Mouse (Mus musculus) gastrocnemius, postnatal 4 days (tissue): ENCODE data around the gene Sestd1. TPM values are rescaled to one million over a fixed set of nuclear protein-coding genes. Genes with fewer than 3 reads are reported as not detected.

ENCODE experiments used
- DNase-seq, 2 experiments: peaks; one replicate each; pipeline ENCODE4 v3.0.0; 2021 to 2022; ENCODE audit warnings: low spot score in 2 of 2, mixed read lengths in 2 of 2
- total RNA-seq, 2 experiments: library from RNA; stranded (reverse); gene quantifications; 2 replicates each; pipeline ENCODE4 v1.2.3; 2021

Gene Sestd1
- total RNA-seq, 2 experiments from 2014 or later = 25.3 to 30.0 TPM

DNA sequence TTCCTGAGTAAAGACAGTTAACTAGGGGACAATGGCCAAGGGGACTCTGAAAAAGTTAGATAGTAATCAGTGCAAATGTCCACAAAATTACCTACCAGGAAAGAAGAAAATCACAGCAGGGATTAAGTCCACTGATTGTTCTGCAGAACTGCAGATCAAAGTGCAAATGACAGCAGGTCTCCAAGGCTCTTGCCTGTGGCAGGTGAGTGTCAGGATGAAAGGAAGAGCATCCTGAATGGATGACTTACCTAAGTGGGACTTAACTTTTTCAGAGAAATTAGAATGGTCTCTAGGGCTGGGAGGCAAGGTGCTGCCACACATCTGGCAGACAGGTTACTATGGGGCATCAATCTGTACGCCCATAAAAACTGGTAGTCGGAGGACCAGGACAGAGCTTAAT lies 47.8 kb downstream of the Sestd1 start:
- DNase-seq = no peak

- DNase-seq = no peak
These were observed 59.4 kb downstream of the Sestd1 start for GRCm38 (mm10) chr2:77220960-77221359.

DNA sequence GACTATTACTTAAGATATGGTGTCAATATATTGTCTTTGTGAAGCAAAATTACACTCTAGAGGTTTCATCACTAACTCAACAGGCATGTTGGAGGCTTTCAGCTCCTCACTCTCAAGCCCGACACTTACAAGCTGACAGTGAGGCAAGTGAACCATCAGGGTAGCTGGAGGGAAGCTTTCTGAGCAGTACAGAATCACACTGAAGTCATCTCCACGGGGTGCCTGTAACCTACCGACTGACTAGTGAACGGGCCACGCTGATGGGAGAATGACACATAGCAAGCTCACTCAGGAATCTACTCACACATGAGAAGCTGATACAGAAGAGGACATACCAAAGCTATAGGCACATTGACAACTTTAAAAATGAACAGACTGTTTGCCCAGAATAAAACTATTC lies 67.5 kb downstream of the Sestd1 start:
- DNase-seq = no peak

DNA sequence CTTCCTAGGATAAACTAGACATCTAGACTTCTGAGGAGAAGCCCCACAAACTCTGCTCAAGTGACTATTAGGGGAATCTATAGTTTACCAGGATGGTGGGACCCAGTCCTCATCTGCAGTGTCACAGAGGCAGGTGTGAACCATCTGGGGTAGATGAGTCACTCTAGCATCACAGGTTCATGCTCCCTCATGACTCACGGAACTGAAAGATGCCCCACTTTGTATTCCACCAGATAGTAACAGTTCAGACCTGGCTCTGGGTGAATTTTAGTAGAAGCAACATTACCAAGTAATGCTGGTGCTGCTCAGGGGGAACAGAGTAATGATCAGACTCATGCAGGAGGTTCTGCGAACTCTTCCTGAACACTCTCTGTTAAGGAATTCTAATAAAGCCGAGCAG lies 73.4 kb downstream of the Sestd1 start:
- no peak for DNase-seq

DNA sequence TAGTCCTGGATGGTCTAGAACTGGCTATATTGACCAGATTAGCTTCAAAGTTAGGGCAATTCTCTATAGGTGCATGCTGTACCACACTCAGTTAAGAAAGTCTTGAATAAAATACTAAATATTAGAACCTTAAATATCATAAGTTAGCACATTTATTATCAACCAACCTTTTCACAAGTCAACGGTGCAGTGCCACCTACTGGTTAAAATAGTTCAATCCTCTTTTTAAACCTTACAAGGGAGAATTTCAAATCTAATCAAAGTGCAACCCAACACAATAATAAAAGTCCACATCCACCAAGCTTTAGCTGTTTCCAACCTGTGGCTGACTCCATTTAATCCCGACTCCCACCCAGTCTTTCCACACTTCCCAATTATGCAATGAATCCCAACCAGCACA lies 76.5 kb downstream of the Sestd1 start:
- no peak for DNase-seq

GRCm38 (mm10) chr2:77201900-77202299 lies 78.5 kb downstream of the Sestd1 start:
- no peak for DNase-seq

GRCm38 (mm10) chr2:77200958-77201614 lies 79.3 kb downstream of the Sestd1 start:
- no peak for DNase-seq

DNA sequence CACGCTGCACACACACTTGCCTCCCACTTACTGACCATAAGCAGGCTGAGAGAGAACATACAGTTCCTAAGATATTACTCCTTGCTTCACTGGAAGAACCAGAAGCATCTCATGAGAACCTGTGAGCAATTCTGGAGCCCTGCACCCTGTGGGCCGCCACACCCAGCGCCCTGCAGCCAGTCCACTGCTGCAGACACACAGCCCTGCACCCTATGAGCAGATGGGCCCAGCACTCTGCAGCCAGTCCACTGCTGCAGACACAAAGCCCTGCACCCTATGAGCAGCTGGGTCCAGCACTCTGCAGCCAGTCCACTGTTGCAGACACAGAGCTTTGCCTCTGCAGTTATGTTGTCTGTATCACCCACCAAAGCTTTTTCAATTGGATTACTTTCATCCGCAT lies 80.0 kb downstream of the Sestd1 start:
- no peak for DNase-seq

DNA sequence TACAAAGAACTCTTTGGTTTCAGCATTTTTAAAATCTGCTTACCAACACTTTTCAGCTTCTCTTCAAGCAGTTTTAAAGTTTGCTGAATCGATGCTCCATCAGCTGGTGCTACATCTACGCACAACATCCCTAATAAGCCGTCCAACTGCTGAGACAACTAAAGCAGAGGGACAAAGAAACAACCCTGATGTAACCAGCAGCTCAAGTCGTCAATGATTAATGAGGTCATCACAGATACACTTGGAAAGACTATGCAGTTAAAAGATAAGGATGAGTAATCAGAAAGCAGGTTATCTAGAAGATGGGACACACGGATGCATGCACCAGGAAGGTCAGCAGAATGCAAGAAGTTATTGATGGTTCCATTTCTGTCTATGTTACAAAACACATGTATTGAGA lies 82.1 kb downstream of the Sestd1 start:
- no peak for DNase-seq

- no peak for DNase-seq
These were observed 83.6 kb downstream of the Sestd1 start for GRCm38 (mm10) chr2:77196819-77197218.

DNA sequence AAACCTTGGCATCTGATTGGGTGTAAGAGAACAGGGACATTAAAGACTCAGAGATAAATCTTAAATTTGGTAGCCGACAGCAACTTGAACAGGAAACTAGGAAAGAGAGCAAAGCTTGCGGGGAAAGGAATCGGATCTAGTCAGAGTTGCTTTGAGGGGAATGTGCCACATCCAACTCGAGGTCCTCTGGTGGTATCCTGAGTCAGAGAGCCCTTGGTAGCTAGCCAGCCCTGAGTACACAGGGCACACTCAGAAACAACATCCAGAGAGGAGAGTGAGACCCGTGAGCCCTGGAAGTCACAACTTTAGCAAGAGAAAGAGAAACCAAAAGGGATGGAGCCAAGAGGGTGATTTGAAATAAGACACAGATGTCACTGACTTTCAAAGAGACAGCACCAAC lies 85.3 kb downstream of the Sestd1 start:
- no peak for DNase-seq

- DNase-seq = no peak
These were observed 88.6 kb downstream of the Sestd1 start for GRCm38 (mm10) chr2:77191811-77192210.

GRCm38 (mm10) chr2:77190891-77191290 lies 89.5 kb downstream of the Sestd1 start:
- DNase-seq = no peak

GRCm38 (mm10) chr2:77190301-77190700 lies 90.1 kb downstream of the Sestd1 start:
- DNase-seq = no peak

DNA sequence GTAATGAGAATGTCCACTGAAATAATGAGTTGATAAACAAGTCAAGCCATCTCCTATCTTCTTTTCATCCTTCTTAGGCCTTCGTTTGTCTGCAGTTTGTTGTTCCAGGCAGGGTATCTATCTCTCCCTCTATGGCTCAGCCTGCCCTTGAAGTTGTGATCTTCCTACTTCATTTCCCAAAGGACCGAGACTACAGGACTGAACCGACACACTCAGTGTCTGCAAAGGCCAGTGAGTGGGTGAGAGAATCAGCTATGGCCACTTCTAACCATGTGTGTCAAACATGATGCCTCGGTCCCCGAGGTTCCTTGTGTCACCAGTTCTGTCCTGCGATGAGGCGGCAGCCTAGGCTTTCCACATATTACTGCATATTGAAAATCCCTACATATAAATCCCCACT lies 90.7 kb downstream of the Sestd1 start:
- no peak for DNase-seq

GRCm38 (mm10) chr2:77187501-77187900 lies 92.9 kb downstream of the Sestd1 start:
- DNase-seq = no peak

DNA sequence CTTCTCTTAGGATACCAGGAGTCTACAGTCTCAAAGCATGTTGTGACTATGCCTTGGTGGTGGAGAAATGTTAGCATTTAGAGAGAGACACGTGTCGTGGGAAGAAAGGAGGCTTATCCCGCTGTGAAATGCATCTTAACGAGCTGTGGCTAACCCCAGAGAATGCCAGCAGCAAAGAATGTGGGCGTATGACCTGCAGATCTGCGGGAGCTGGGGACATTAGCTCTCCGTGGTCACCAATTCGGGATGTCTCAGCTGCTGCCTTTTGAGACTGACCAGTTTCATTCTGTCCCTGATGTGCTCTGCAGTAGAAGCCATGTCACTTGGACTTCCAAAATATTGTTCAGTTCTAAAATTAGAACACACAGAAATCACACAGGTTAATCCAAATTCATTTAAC lies 93.5 kb downstream of the Sestd1 start:
- DNase-seq = no peak

- DNase-seq = no peak
These were observed 96.3 kb downstream of the Sestd1 start for GRCm38 (mm10) chr2:77184049-77184571.

- DNase-seq = no peak
These were observed 96.7 kb downstream of the Sestd1 start for GRCm38 (mm10) chr2:77183646-77184045.

DNA sequence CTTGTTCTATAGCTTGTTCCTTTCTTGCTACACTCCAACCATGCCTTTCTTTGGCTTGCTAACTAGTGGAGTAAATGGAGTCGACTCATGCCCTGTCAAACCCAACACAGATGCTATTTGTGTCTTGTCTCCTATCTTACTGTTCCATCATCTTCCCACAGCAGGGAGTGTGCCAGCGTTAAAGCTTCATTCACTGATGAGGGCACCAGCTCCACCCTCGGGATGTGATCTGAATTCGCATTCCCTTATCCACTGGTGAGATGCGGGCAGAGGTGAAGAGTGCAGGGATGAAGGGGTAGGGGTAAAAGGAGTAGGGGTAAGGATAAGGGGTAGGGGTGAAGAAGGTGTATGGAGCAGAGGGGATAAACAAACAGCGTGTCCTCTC lies 97.4 kb downstream of the Sestd1 start:
- DNase-seq = no peak

DNA sequence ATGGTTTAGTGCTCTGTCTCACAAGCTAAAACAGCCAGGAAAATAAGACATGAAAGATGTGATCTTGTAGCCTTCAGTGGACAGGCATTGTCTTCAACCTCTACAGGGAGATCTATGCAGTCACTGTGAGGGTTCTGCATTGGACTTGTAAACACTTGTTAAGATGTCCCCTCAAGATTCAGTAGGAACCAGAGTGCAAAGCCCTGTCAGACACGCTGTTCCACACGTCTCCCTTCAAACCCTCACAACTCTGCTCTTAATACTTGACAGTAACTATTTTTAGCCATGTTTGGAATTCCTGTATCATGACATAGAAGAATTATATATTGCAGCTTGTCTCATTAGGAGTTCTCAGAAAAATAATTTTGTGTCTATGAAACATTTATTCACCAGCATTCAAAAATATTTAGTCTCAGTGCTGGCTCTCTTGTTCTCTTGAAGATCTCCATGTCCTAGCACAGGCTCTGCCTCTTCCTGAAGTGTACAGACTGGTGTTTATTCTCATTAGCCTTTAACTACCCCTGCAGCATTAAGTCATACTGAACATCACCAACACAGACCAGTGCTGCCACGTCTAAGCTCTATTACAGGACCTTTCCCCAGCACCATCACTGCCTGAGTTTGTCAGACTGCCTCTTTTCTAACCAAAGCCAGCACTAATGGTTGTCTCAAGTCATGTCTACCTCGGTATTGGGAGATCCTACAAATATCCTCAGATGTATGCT lies 98.0 kb downstream of the Sestd1 start:
- DNase-seq = no peak

- DNase-seq = no peak
These were observed 102.9 kb downstream of the Sestd1 start for GRCm38 (mm10) chr2:77177472-77177871.

GRCm38 (mm10) chr2:77176413-77176812 lies 104.0 kb downstream of the Sestd1 start:
- DNase-seq = no peak
